Mouse (Mus musculus): ENCODE data around the gene Cblb. TPM values are rescaled to one million over a fixed set of nuclear protein-coding genes. Genes with fewer than 3 reads are reported as not detected.

Gene Cblb
- polyA plus RNA-seq, 1 experiment from 2014 or later = 12.1 TPM

GRCm38 (mm10) chr16:52229930-52230329 lies 198.9 kb downstream of the Cblb start:
- no peaks in the 10 kb centered on the region for H3K4me1 ChIP-seq (replicated peaks; ENCODE audit: control insufficient read depth, insufficient read depth, low read length)
- WGBS = 68% methylated on average over 2 of the region's 2 CpGs

GRCm38 (mm10) chr16:52242144-52242543 lies 211.1 kb downstream of the Cblb start:
- DNase-seq (ENCODE audit: low spot score) = no peak
- no peak overlapping the region for H3K9ac ChIP-seq (ENCODE audit: low read length)

More at GRCm38 (mm10) chr16:52229930-52230329, 198.9 kb downstream of the Cblb start:
- no peaks in the 10 kb centered on the region for H3K27me3 ChIP-seq (replicated peaks; ENCODE audit: control insufficient read depth, insufficient read depth, low read length)
- no peaks in the 10 kb centered on the region for H3K36me3 ChIP-seq (ENCODE audit: control insufficient read depth, insufficient read depth, low read length)
- H3K27ac ChIP-seq (ENCODE audit: low read depth) = no peak overlapping the region
- no peak overlapping the region for H3K4me3 ChIP-seq (ENCODE audit: low read depth, low read length)
- H3K4me2 ChIP-seq (ENCODE audit: low read length) = no peak overlapping the region
- DNase-seq (ENCODE audit: low spot score) (no peak), ATAC-seq (replicated peaks; ENCODE audit: low FRiP score, low TSS enrichment, low read depth) (no peak)
- no peak overlapping the region for H3K9ac ChIP-seq (ENCODE audit: low read length)
- no peaks in the 10 kb centered on the region for H3K9me3 ChIP-seq (ENCODE audit: control insufficient read depth, low read length)

GRCm38 (mm10) chr16:52243421-52243973 lies 212.5 kb downstream of the Cblb start:
- Histone ChIP-seq H3K4me3 (ENCODE audit: low read depth, low read length) (no peak overlapping the region), H3K27me3 (replicated peaks; ENCODE audit: control insufficient read depth, insufficient read depth, low read length) (no peaks in the 10 kb centered on the region), H3K4me1 (replicated peaks; ENCODE audit: control insufficient read depth, insufficient read depth, low read length) (no peaks in the 10 kb centered on the region), H3K9ac (ENCODE audit: low read length) (no peak overlapping the region), H3K36me3 (ENCODE audit: control insufficient read depth, insufficient read depth, low read length) (no peaks in the 10 kb centered on the region), H3K4me2 (ENCODE audit: low read length) (no peak overlapping the region), H3K27ac (ENCODE audit: low read depth) (no peak overlapping the region), H3K9me3 (ENCODE audit: control insufficient read depth, low read length) (no peaks in the 10 kb centered on the region)
- no peak for ATAC-seq (replicated peaks; ENCODE audit: low FRiP score, low TSS enrichment, low read depth)
- 86% methylated on average over 3 of the region's 4 CpGs for WGBS
- no peak for DNase-seq (ENCODE audit: low spot score)

More at GRCm38 (mm10) chr16:52242144-52242543, 211.1 kb downstream of the Cblb start:
- Histone ChIP-seq H3K9me3 (ENCODE audit: control insufficient read depth, low read length) (no peaks in the 10 kb centered on the region), H3K27me3 (replicated peaks; ENCODE audit: control insufficient read depth, insufficient read depth, low read length) (no peaks in the 10 kb centered on the region), H3K4me3 (ENCODE audit: low read depth, low read length) (no peak overlapping the region), H3K4me2 (ENCODE audit: low read length) (no peak overlapping the region), H3K27ac (ENCODE audit: low read depth) (no peak overlapping the region), H3K4me1 (replicated peaks; ENCODE audit: control insufficient read depth, insufficient read depth, low read length) (no peaks in the 10 kb centered on the region), H3K36me3 (ENCODE audit: control insufficient read depth, insufficient read depth, low read length) (no peaks in the 10 kb centered on the region)
- ATAC-seq (replicated peaks; ENCODE audit: low FRiP score, low TSS enrichment, low read depth) = no peak
- WGBS = 85% methylated on average over 2 of the region's 2 CpGs

DNA sequence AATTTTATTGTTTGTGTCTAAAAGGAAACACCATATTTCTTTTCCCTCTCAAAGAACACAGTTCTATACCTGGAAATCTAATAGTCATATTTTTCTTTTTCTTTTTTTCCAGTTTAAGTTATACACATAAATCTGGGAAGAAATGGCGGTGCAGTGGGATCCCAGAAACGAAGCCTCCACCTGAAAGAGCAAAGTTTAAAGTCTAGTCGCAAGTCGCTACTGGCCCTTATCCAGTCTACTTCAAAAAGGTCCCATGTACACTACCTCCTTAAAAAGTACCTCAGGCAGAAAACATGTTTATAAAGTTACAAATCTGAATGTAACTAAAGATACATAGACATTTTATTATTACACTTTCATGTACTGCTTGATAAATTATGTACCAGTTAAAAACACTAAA lies 219.2 kb downstream of the Cblb start:
- no peak overlapping the region for H3K4me2 ChIP-seq (ENCODE audit: low read length)
- no peaks in the 10 kb centered on the region for H3K4me1 ChIP-seq (replicated peaks; ENCODE audit: control insufficient read depth, insufficient read depth, low read length)
- peaks cover 4% of the 10 kb centered on the region; the same call in 1 of the 2 replicates for H3K36me3 ChIP-seq (ENCODE audit: control insufficient read depth, insufficient read depth, low read length)
- no peak for DNase-seq (ENCODE audit: low spot score)
- 91% methylated on average over 4 of the region's 4 CpGs for WGBS
- H3K9ac ChIP-seq (ENCODE audit: low read length) = no peak overlapping the region
- H3K4me3 ChIP-seq (ENCODE audit: low read depth, low read length) = no peak overlapping the region
- H3K27ac ChIP-seq (ENCODE audit: low read depth) = no peak overlapping the region
- no peaks in the 10 kb centered on the region for H3K27me3 ChIP-seq (replicated peaks; ENCODE audit: control insufficient read depth, insufficient read depth, low read length)
- ATAC-seq (replicated peaks; ENCODE audit: low FRiP score, low TSS enrichment, low read depth) = no peak
- no peaks in the 10 kb centered on the region for H3K9me3 ChIP-seq (ENCODE audit: control insufficient read depth, low read length)

GRCm38 (mm10) chr16:52250935-52251334 lies 219.9 kb downstream of the Cblb start:
- Histone ChIP-seq H3K9ac (ENCODE audit: low read length) (no peak overlapping the region), H3K36me3 (ENCODE audit: control insufficient read depth, insufficient read depth, low read length) (peaks cover 4% of the 10 kb centered on the region; the same call in 1 of the 2 replicates), H3K9me3 (ENCODE audit: control insufficient read depth, low read length) (no peaks in the 10 kb centered on the region), H3K27ac (ENCODE audit: low read depth) (no peak overlapping the region), H3K4me1 (replicated peaks; ENCODE audit: control insufficient read depth, insufficient read depth, low read length) (no peaks in the 10 kb centered on the region), H3K4me2 (ENCODE audit: low read length) (no peak overlapping the region), H3K4me3 (ENCODE audit: low read depth, low read length) (no peak overlapping the region), H3K27me3 (replicated peaks; ENCODE audit: control insufficient read depth, insufficient read depth, low read length) (no peaks in the 10 kb centered on the region)
- ATAC-seq (replicated peaks; ENCODE audit: low FRiP score, low TSS enrichment, low read depth) (no peak), DNase-seq (ENCODE audit: low spot score) (no peak)
- 87% methylated on average over 4 of the region's 4 CpGs for WGBS

Measured in intestine, embryonic 14.5 days (tissue).